Comparison of ENCODE assay signal across 8 mouse cellular contexts in the genomic region with DNA sequence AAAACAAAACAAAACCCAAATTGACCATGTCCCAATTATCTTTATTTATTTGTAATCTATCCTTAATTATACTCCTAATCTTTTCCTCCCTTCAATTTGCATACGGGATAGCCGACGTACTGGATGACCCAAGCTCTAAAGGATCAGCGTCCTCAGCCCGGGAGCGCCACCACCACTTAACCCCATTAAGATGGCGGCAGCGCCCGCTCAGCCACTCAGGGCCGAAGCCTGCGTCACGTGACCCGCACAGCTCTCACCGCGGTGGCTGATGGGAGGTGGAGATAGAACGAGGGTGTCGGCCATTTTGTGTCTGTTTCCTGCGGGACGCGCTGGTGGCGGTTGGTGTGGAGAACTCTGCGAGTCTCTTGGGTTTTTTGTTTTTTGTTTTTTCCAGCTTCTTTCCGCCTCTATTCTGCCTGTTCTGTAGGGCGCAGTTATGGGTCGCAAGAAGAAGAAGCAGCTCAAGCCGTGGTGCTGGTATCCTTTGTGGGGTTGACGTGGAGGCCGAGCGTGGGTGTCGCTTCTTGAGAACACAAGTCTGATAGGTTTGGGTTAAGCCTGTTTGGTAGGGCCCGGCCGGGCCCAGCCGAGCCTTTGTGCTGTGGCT. TPM values are rescaled to one million over a fixed set of nuclear protein-coding genes. Genes with fewer than 3 reads are reported as not detected.
DNase-seq lines count a peak whose midpoint lies in the region; ATAC-seq and TF ChIP-seq lines count a peak whose summit lies in the region.

A gene (plus strand): TSS at position 261 of the 607 bp plus-strand sequence.

- ATAC-seq in embryonic facial prominence, embryonic 15.5 days (ENCODE audit: insufficient number of reproducible peaks, low FRiP score, low TSS enrichment, low read depth): peak; percentile 96
- ATAC-seq in limb, embryonic 14.5 days (ENCODE audit: low FRiP score, low read depth): peak; percentile 97
- peak; percentile 94 for ATAC-seq in midbrain, postnatal 0 days (ENCODE audit: low FRiP score)

- no peak for TF ChIP-seq CTCF in bone marrow, adult 2 months (IDR thresholded peaks at IDR 0.05; ENCODE audit: control insufficient read depth, insufficient read depth, low read length)
- TF ChIP-seq CTCF in midbrain, postnatal 0 days (IDR thresholded peaks at IDR 0.05): peak; percentile 23

- peak; percentile 98 for DNase-seq in 416B (ENCODE audit: low read depth)
- peak; percentile 98 for DNase-seq in heart, adult 8-10 months (ENCODE audit: low spot score)
- peak; percentile 98 for DNase-seq in kidney, adult 9 months
- DNase-seq in limb, embryonic 14.5 days (ENCODE audit: low spot score): peak; percentile 98
- DNase-seq in midbrain, postnatal 0 days (ENCODE audit: low spot score): peak; percentile 99
- peak; percentile 95 to 98 for DNase-seq in spleen, postnatal 14 days (ENCODE audit: low spot score in 2 of 2)

- H3K9ac ChIP-seq in embryonic facial prominence, embryonic 15.5 days: peak within 1 kb of the TSS; percentile 99
- peak within 1 kb of the TSS; percentile 96 for H3K9ac ChIP-seq in limb, embryonic 14.5 days (ENCODE audit: low read depth, low read length, severe bottlenecking)
- peak within 1 kb of the TSS; percentile 97 for H3K9ac ChIP-seq in midbrain, postnatal 0 days (replicated peaks; ENCODE audit: low read length, poor library complexity, severe bottlenecking)

- H3K27ac ChIP-seq in bone marrow, adult 2 months (ENCODE audit: control insufficient read depth, insufficient read depth, low read depth, low read length, poor library complexity): peak within 1 kb of the TSS; percentile 91
- peak within 1 kb of the TSS; percentile 92 for H3K27ac ChIP-seq in embryonic facial prominence, embryonic 15.5 days (replicated peaks)
- peak within 1 kb of the TSS; percentile 87 for H3K27ac ChIP-seq in limb, embryonic 14.5 days (replicated peaks; ENCODE audit: low read depth, low read length)
- H3K27ac ChIP-seq in midbrain, postnatal 0 days (ENCODE audit: low read depth, low read length): peak within 1 kb of the TSS; percentile 95

- WGBS in bone marrow, adult 2 months: under 1% methylated on average over 33 of the region's 33 CpGs
- WGBS in embryonic facial prominence, embryonic 15.5 days: 0% methylated on average over 33 of the region's 33 CpGs
- WGBS in limb, embryonic 14.5 days: under 1% methylated on average over 33 of the region's 33 CpGs
- 0% methylated on average over 33 of the region's 33 CpGs for WGBS in midbrain, postnatal 0 days

- H3K4me3 ChIP-seq in bone marrow, adult 2 months (replicated peaks; ENCODE audit: control insufficient read depth, low read depth, low read length): peak within 1 kb of the TSS; percentile 95
- peak within 1 kb of the TSS; percentile 88 for H3K4me3 ChIP-seq in embryonic facial prominence, embryonic 15.5 days (replicated peaks)
- H3K4me3 ChIP-seq in limb, embryonic 14.5 days (replicated peaks; ENCODE audit: low read length): peak within 1 kb of the TSS; percentile 73
- peak within 1 kb of the TSS; percentile 81 for H3K4me3 ChIP-seq in midbrain, postnatal 0 days (ENCODE audit: low read depth, low read length)

- H3K9me3 ChIP-seq in embryonic facial prominence, embryonic 15.5 days (replicated peaks): no peaks in the 10 kb centered on the region
- no peaks in the 10 kb centered on the region for H3K9me3 ChIP-seq in limb, embryonic 14.5 days (ENCODE audit: control insufficient read depth, low read length)
- H3K9me3 ChIP-seq in midbrain, postnatal 0 days (ENCODE audit: low read length): no peaks in the 10 kb centered on the region

- TF ChIP-seq POLR2A in bone marrow, adult 2 months (IDR thresholded peaks at IDR 0.05; ENCODE audit: borderline replicate concordance, control insufficient read depth, low read depth, low read length): peak; percentile 96
- TF ChIP-seq POLR2A in limb, embryonic 14.5 days (IDR thresholded peaks at IDR 0.05; ENCODE audit: borderline replicate concordance, extremely low read depth, insufficient read depth, insufficient read length): peak; percentile 99; the same call in 1 of the 2 replicates

- H3K4me1 ChIP-seq in bone marrow, adult 2 months (ENCODE audit: control insufficient read depth, insufficient read depth, low read length): peaks cover 2% of the 10 kb centered on the region; the same call in 1 of the 2 replicates
- peaks cover 19% of the 10 kb centered on the region for H3K4me1 ChIP-seq in embryonic facial prominence, embryonic 15.5 days
- peaks cover 18% of the 10 kb centered on the region for H3K4me1 ChIP-seq in limb, embryonic 14.5 days (ENCODE audit: control insufficient read depth, insufficient read depth, low read length)
- peaks cover 14% of the 10 kb centered on the region for H3K4me1 ChIP-seq in midbrain, postnatal 0 days (ENCODE audit: insufficient read depth, low read length)

- H3K27me3 ChIP-seq in embryonic facial prominence, embryonic 15.5 days: no peaks in the 10 kb centered on the region
- no peaks in the 10 kb centered on the region for H3K27me3 ChIP-seq in limb, embryonic 14.5 days (ENCODE audit: control insufficient read depth, insufficient read depth, low read length)
- H3K27me3 ChIP-seq in midbrain, postnatal 0 days (ENCODE audit: insufficient read depth, low read length): no peaks in the 10 kb centered on the region

- H3K4me2 ChIP-seq in embryonic facial prominence, embryonic 15.5 days (replicated peaks): peak within 1 kb of the TSS; percentile 60
- peak within 1 kb of the TSS; percentile 74 for H3K4me2 ChIP-seq in limb, embryonic 14.5 days (replicated peaks; ENCODE audit: low read depth, low read length, severe bottlenecking)
- H3K4me2 ChIP-seq in midbrain, postnatal 0 days (ENCODE audit: low read depth, low read length, poor library complexity, severe bottlenecking): peak within 1 kb of the TSS; percentile 88

- H3K36me3 ChIP-seq in embryonic facial prominence, embryonic 15.5 days: peaks cover 8% of the 10 kb centered on the region
- peaks cover 21% of the 10 kb centered on the region for H3K36me3 ChIP-seq in limb, embryonic 14.5 days (ENCODE audit: control insufficient read depth, insufficient read depth, low read length)
- no peaks in the 10 kb centered on the region for H3K36me3 ChIP-seq in midbrain, postnatal 0 days (ENCODE audit: insufficient read depth, low read length)

RNA-seq across cellular contexts. Expression of the gene that starts here (rescaled TPM):
- polyA plus RNA-seq in bone marrow, adult 2 months (2011; ENCODE audit: insufficient read depth, insufficient read length, low replicate concordance, missing spikeins): 103 and 109 TPM in 2 replicates
- 203 and 207 TPM in 2 replicates for polyA plus RNA-seq in embryonic facial prominence, embryonic 15.5 days (2015; fragmentation: Nextera tagmentation; extraction: Ambion mirVana)
- total RNA-seq in heart, adult 8-10 months (2022): 10 to 100 TPM; 51.6 to 64.2 (median 60.8) TPM
- polyA plus RNA-seq in limb, embryonic 14.5 days (2012; rRNA removed): 269 and 274 TPM in 2 replicates
- polyA plus RNA-seq in limb, embryonic 14.5 days (2014; fragmentation: Nextera tagmentation; extraction: Ambion mirVana): 237 and 252 TPM in 2 replicates
- 243 and 245 TPM in 2 replicates for total RNA-seq in midbrain, postnatal 0 days (2014; rRNA removed)
- 131 and 147 TPM in 2 replicates for polyA plus RNA-seq in midbrain, postnatal 0 days (2015; fragmentation: Nextera tagmentation; extraction: Ambion mirVana)

Comparison
In these comparisons a context has a peak if more than half of its experiments do, and no peak if none do; other contexts are left out.
1. Peak in every context shown above with its lines: DNase-seq, ATAC-seq, H3K4me3 ChIP-seq and H3K27ac ChIP-seq.